27 mouse cellular contexts compared by ENCODE assay signal in the genomic region with DNA sequence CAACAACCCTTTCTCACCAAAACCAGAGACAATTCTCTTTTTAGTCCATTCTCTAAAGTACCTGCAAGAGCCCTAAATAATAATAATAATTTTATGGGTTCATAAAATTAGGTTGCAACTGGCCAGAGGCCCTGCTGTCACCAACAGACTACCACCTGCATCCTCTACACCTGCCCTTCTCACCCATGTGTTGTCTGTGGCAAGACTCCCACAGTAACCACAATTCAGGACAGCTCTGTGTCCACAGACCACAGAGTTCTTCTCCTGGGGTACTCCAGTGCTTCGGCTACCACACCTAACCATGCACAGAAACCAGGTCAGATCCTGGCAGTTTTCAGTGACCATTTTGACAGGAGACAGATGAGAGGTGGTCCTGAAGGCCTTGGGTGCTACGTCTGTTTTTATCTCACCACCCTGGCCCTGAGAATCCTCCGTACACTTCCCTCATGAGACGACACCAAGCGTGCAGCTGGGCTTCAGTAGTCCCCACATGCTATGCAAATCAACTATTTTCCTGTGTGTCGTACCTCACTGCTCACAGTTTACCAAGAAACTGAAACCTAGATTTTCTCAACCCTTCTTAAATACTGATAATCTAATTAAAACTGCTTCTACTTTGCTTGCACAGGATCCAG. TPM values are rescaled to one million over a fixed set of nuclear protein-coding genes. Genes with fewer than 3 reads are reported as not detected.
DNase-seq lines count a peak whose midpoint lies in the region; ATAC-seq and TF ChIP-seq lines count a peak whose summit lies in the region.
"Had no signal": no experiment of that assay in that cellular context is flagged by ENCODE, and none has a peak within 500 bp of the region (broad histone marks: within the 10 kb centered on the region; RNA-seq: fewer than 3 reads in every experiment).

No protein-coding gene starts in this region.

- TF ChIP-seq EP300 in CH12.LX (IDR thresholded peaks at IDR 0.05; ENCODE audit: low read length) = peak; percentile 79

- no peak for TF ChIP-seq CTCF in CH12.LX (conservative IDR thresholded peaks at IDR 0.05 in 1 of 2, IDR thresholded peaks at IDR 0.05 in 1 of 2; ENCODE audit: low read depth in 2 of 2, low read length in 2 of 2)

- no peaks in the 10 kb centered on the region for H3K27me3 ChIP-seq in CH12.LX (replicated peaks)
- H3K27me3 ChIP-seq in forebrain, embryonic 11.5 days (ENCODE audit: control insufficient read depth, insufficient read depth, low read length) = no peaks in the 10 kb centered on the region
- H3K27me3 ChIP-seq: embryonic facial prominence, embryonic 12.5 days; heart, embryonic 15.5 days; lung, embryonic 15.5 days; stomach, embryonic 15.5 days had no signal

- H3K36me3 ChIP-seq in CH12.LX (replicated peaks in 1 of 2; ENCODE audit: control insufficient read depth in 1 of 2, insufficient read depth in 1 of 2, low read length in 1 of 2) = peaks cover 0 to 4% of the 10 kb centered on the region in 2 experiments
- no peaks in the 10 kb centered on the region for H3K36me3 ChIP-seq in forebrain, embryonic 11.5 days (ENCODE audit: control insufficient read depth, insufficient read depth, low read length)
- H3K36me3 ChIP-seq: embryonic facial prominence, embryonic 12.5 days; heart, embryonic 15.5 days; hindbrain, embryonic 10.5 days; lung, embryonic 15.5 days; midbrain, embryonic 12.5 days; stomach, embryonic 15.5 days had no signal

- no peaks in the 10 kb centered on the region for H3K9me3 ChIP-seq in CH12.LX (replicated peaks; ENCODE audit: low read length)
- no peaks in the 10 kb centered on the region for H3K9me3 ChIP-seq in forebrain, embryonic 11.5 days (ENCODE audit: control insufficient read depth, low read length)
- H3K9me3 ChIP-seq: embryonic facial prominence, embryonic 12.5 days; heart, embryonic 15.5 days; hindbrain, embryonic 10.5 days; lung, embryonic 15.5 days; midbrain, embryonic 12.5 days; stomach, embryonic 15.5 days had no signal

- WGBS in forebrain, embryonic 11.5 days = 92% methylated on average over 6 of the region's 6 CpGs

- H3K79me2 ChIP-seq in CH12.LX (replicated peaks; ENCODE audit: control insufficient read depth, extremely low read depth, insufficient read depth, poor library complexity, severe bottlenecking) = peaks cover 39% of the 10 kb centered on the region

- H3K9ac ChIP-seq in CH12.LX (ENCODE audit: insufficient read depth, low read depth) = peak overlapping the region; percentile 54
- H3K9ac ChIP-seq in forebrain, embryonic 11.5 days (ENCODE audit: low read length) = no peak overlapping the region
- H3K9ac ChIP-seq: embryonic facial prominence, embryonic 12.5 days; heart, embryonic 15.5 days; lung, embryonic 15.5 days; midbrain, embryonic 12.5 days; stomach, embryonic 15.5 days had no signal

- dilution Hi-C loops in CH12.LX (cut with MboI; ENCODE audit: extremely low pct_ligation_motif_present, extremely low pct_unique_long_range_greater_than_20kb, low sequenced_read_pairs) = no loop called here

- ATAC-seq in forebrain, embryonic 11.5 days (replicated peaks; ENCODE audit: low FRiP score) = no peak
- ATAC-seq: forebrain, embryonic 14.5 days; hindbrain, postnatal 0 days had no signal

- H3K4me3 ChIP-seq in CH12.LX (replicated peaks in 1 of 3; ENCODE audit: low read depth in 2 of 3, low read length in 2 of 3, poor library complexity in 1 of 3) = peak overlapping the region; percentile 0 to 44 (median 38)
- no peak overlapping the region for H3K4me3 ChIP-seq in forebrain, embryonic 11.5 days (ENCODE audit: low read depth, low read length)
- H3K4me3 ChIP-seq: embryonic facial prominence, embryonic 12.5 days; erythroblast, embryonic 14.5 days; heart, adult 2 months; heart, embryonic 15.5 days; hindbrain, embryonic 10.5 days; lung, embryonic 15.5 days; midbrain, embryonic 12.5 days; stomach, embryonic 15.5 days had no signal

- no peak for TF ChIP-seq POLR2A in CH12.LX (IDR thresholded peaks at IDR 0.05; ENCODE audit: low read depth, low read length)

- in situ Hi-C loops in CH12.LX (cut with MboI; ENCODE audit: low pct_ligation_motif_present, low pct_unique_long_range_greater_than_20kb, low sequenced_read_pairs) = no loop called here

- H3K27ac ChIP-seq in CH12.LX (ENCODE audit: insufficient read depth, low read depth) = peak overlapping the region; percentile 87
- no peak overlapping the region for H3K27ac ChIP-seq in forebrain, embryonic 11.5 days (ENCODE audit: low read depth, low read length)
- H3K27ac ChIP-seq: embryonic facial prominence, embryonic 12.5 days; heart, adult 2 months; heart, embryonic 15.5 days; hindbrain, embryonic 10.5 days; hindbrain, postnatal 0 days; lung, embryonic 15.5 days; macrophage; midbrain, embryonic 12.5 days; stomach, embryonic 15.5 days had no signal

- H3K4me1 ChIP-seq in CH12.LX (ENCODE audit: control insufficient read depth in 1 of 2, insufficient read depth in 2 of 2) = peaks cover 34 to 77% of the 10 kb centered on the region in 2 experiments
- peaks cover 11% of the 10 kb centered on the region for H3K4me1 ChIP-seq in forebrain, embryonic 11.5 days (replicated peaks; ENCODE audit: control insufficient read depth, insufficient read depth, low read length)

- DNase-seq in spleen, adult 18-20 months = peak; percentile 58 to 61
- no peak for DNase-seq in spleen, adult 12 weeks (ENCODE audit: low spot score)
- peak; percentile 87 for DNase-seq in CH12.LX (ENCODE audit: extremely low read depth)
- DNase-seq in induced T-regulatory cell, adult 2 months (ENCODE audit: low read depth) = peak; percentile 77
- peak; percentile 50 for DNase-seq in thymus, postnatal 14 days
- no peak for DNase-seq in left cerebral cortex, adult 9 months (ENCODE audit: low spot score in 2 of 2)
- DNase-seq in forebrain, embryonic 11.5 days (ENCODE audit: low spot score) = no peak
- DNase-seq in left cerebral cortex, adult 18-20 months (ENCODE audit: low spot score in 2 of 2) = no peak
- DNase-seq: adrenal gland, adult 2 months; cerebellum, postnatal 10 days; gastrocnemius, postnatal 25 days; heart, adult 2 months; kidney, adult 2 months; kidney, postnatal 14 days; left cerebral cortex, postnatal 4 days; right cerebral cortex, postnatal 14 days had no signal

- TF ChIP-seq RAD21 in CH12.LX (IDR thresholded peaks at IDR 0.05; ENCODE audit: low read depth, low read length) = no peak

- H3K4me2 ChIP-seq in CH12.LX (ENCODE audit: insufficient read depth, low read depth, poor library complexity, severe bottlenecking) = peak overlapping the region; percentile 90
- no peak overlapping the region for H3K4me2 ChIP-seq in forebrain, embryonic 11.5 days (ENCODE audit: low read depth, low read length, severe bottlenecking)
- H3K4me2 ChIP-seq: embryonic facial prominence, embryonic 12.5 days; heart, embryonic 15.5 days; liver, embryonic 11.5 days; lung, embryonic 15.5 days; midbrain, embryonic 12.5 days; stomach, embryonic 15.5 days had no signal

TF ChIP-seq in CH12.LX, 34 proteins besides CTCF, POLR2A, EP300 and RAD21 (continues in another document):
- TF ChIP-seq CHD2 (IDR thresholded peaks at IDR 0.05; ENCODE audit: low read length) = no peak; the same call in 1 of the 2 replicates
- no peak for TF ChIP-seq POLR2AphosphoS2 (IDR thresholded peaks at IDR 0.05; ENCODE audit: low read depth, low read length)
- peak; percentile 89 for TF ChIP-seq MXI1 (IDR thresholded peaks at IDR 0.05; ENCODE audit: low read depth, low read length)
- no peak for TF ChIP-seq MEF2A (IDR thresholded peaks at IDR 0.05; ENCODE audit: borderline replicate concordance, low read depth, low read length)
- no peak for TF ChIP-seq TBP (conservative IDR thresholded peaks at IDR 0.05; ENCODE audit: low read depth, low read length)
- no peak for TF ChIP-seq UBTF (IDR thresholded peaks at IDR 0.05; ENCODE audit: low read depth, low read length)
- no peak for TF ChIP-seq ELF1 (IDR thresholded peaks at IDR 0.05; ENCODE audit: low read depth, low read length)
- TF ChIP-seq ETS1 (conservative IDR thresholded peaks at IDR 0.05; ENCODE audit: low read depth, low read length) = peak; percentile 88
- TF ChIP-seq JUND (conservative IDR thresholded peaks at IDR 0.05; ENCODE audit: low read depth, low read length) = no peak
- TF ChIP-seq MYC (IDR thresholded peaks at IDR 0.05; ENCODE audit: low read depth, low read length) = peak; percentile 79; the same call in 1 of the 2 replicates
- TF ChIP-seq MAZ (IDR thresholded peaks at IDR 0.05; ENCODE audit: low read depth, low read length) = no peak
- TF ChIP-seq PAX5 (IDR thresholded peaks at IDR 0.05; ENCODE audit: low read length) = no peak
- TF ChIP-seq ZMIZ1 (IDR thresholded peaks at IDR 0.05; ENCODE audit: low read depth, low read length) = no peak
- no peak for TF ChIP-seq RCOR1 (conservative IDR thresholded peaks at IDR 0.05; ENCODE audit: low read depth, low read length)
- TF ChIP-seq ZNF384 (IDR thresholded peaks at IDR 0.05; ENCODE audit: low read depth, low read length) = no peak
- TF ChIP-seq GABPA (IDR thresholded peaks at IDR 0.05; ENCODE audit: insufficient replicate concordance, low read depth, low read length) = no peak
- TF ChIP-seq JUN (IDR thresholded peaks at IDR 0.05; ENCODE audit: insufficient read depth, low read depth, low read length) = no peak
- peak; percentile 86 for TF ChIP-seq MAX (IDR thresholded peaks at IDR 0.05; ENCODE audit: low read length)
- no peak for TF ChIP-seq SMC3 (IDR thresholded peaks at IDR 0.05; ENCODE audit: low read depth, low read length)
- no peak for TF ChIP-seq USF2 (conservative IDR thresholded peaks at IDR 0.05; ENCODE audit: low read depth, low read length)
- TF ChIP-seq NRF1 (IDR thresholded peaks at IDR 0.05; ENCODE audit: low read depth, low read length) = no peak; the same call in 1 of the 2 replicates
- no peak for TF ChIP-seq E2F4 (IDR thresholded peaks at IDR 0.05; ENCODE audit: insufficient replicate concordance, low read depth, low read length)
- TF ChIP-seq BHLHE40 (IDR thresholded peaks at IDR 0.05; ENCODE audit: low read depth, low read length) = peak; percentile 95
- peak; percentile 97 for TF ChIP-seq TCF12 (IDR thresholded peaks at IDR 0.05; ENCODE audit: low read depth, low read length)
- TF ChIP-seq CHD1 (IDR thresholded peaks at IDR 0.05; ENCODE audit: low read depth, low read length) = peak; percentile 19; the same call in 1 of the 2 replicates

RNA-seq across cellular contexts. Expression of a gene that starts 4.6 kb away (rescaled TPM):
- total RNA-seq in CH12.LX (2012; rRNA removed) (47.8 and 49.7 TPM in 2 replicates), CH12.LX (2014; rRNA removed) (108 and 122 TPM in 2 replicates)
- polyA plus RNA-seq in CH12.LX (2012; ENCODE audit: insufficient read length, low read depth) = 79.7 and 127 TPM in 2 replicates
- 11.5 and 12.1 TPM in 2 replicates for polyA plus RNA-seq in forebrain, embryonic 11.5 days (2014; fragmentation: Nextera tagmentation; extraction: Ambion mirVana)
- 10 to 100 TPM; 62.0 to 68.2 TPM for total RNA-seq in left cerebral cortex, adult 18-20 months (2021)

RNA-seq across cellular contexts. Expression of a gene that starts 46.3 kb away (rescaled TPM):
- total RNA-seq in CH12.LX (2012; rRNA removed) (19.5 and 25.5 TPM in 2 replicates), CH12.LX (2014; rRNA removed) (9.8 and 10.7 TPM in 2 replicates)
- 38.7 and 42.6 TPM in 2 replicates for polyA plus RNA-seq in CH12.LX (2012; ENCODE audit: insufficient read length, low read depth)
- polyA plus RNA-seq in forebrain, embryonic 11.5 days (2014; fragmentation: Nextera tagmentation; extraction: Ambion mirVana) = 16.7 and 17.3 TPM in 2 replicates
- 10 to 100 TPM; 29.3 to 30.3 TPM for total RNA-seq in left cerebral cortex, adult 18-20 months (2021)

Comparison
In these comparisons a context has a peak if more than half of its experiments do, and no peak if none do; other contexts are left out.
1. DNase-seq: peak in spleen, adult 18-20 months (2 of 2), CH12.LX (single experiment), induced T-regulatory cell, adult 2 months (single experiment) and thymus, postnatal 14 days (single experiment); none in spleen, adult 12 weeks (single experiment), left cerebral cortex, adult 9 months (0 of 2), forebrain, embryonic 11.5 days (single experiment) and left cerebral cortex, adult 18-20 months (0 of 2).